In genomic region chr7:81918316-81918715, GRCm38 (mm10) we compare ENCODE assay signal across 29 mouse cellular contexts. TPM values are rescaled to one million over a fixed set of nuclear protein-coding genes. Genes with fewer than 3 reads are reported as not detected.
DNase-seq lines count a peak whose midpoint lies in the region; ATAC-seq lines count a peak whose summit lies in the region.
"Had no signal": no experiment of that assay in that cellular context is flagged by ENCODE, and none has a peak within 500 bp of the region (broad histone marks: within the 10 kb centered on the region; RNA-seq: fewer than 3 reads in every experiment).

No protein-coding gene starts in this region.

- ATAC-seq in cerebellum, adult (ENCODE audit: insufficient number of reproducible peaks, low FRiP score, low TSS enrichment): no peak
- ATAC-seq in limb, embryonic 11.5 days (ENCODE audit: insufficient number of reproducible peaks, low FRiP score, low TSS enrichment, low read depth): no peak; the same call in 1 of the 2 replicates
- no peak for ATAC-seq in CD4-positive, CD25-positive, alpha-beta regulatory T cell, adult 4 months
- ATAC-seq: activated CD4-positive, CD25-positive, alpha-beta regulatory T cell, adult 4 months; forebrain, postnatal 0 days; liver, postnatal 0 days; lung, postnatal 0 days had no signal

- H3K27me3 ChIP-seq in embryonic facial prominence, embryonic 10.5 days (replicated peaks; ENCODE audit: low read depth, poor library complexity, severe bottlenecking): no peaks in the 10 kb centered on the region
- H3K27me3 ChIP-seq in limb, embryonic 11.5 days (ENCODE audit: control insufficient read depth, insufficient read depth, low read length): no peaks in the 10 kb centered on the region
- H3K27me3 ChIP-seq: CH12.LX; limb, embryonic 12.5 days; stomach, embryonic 15.5 days had no signal

- H3K4me1 ChIP-seq in embryonic facial prominence, embryonic 10.5 days: peaks cover 6% of the 10 kb centered on the region
- peaks cover 5% of the 10 kb centered on the region for H3K4me1 ChIP-seq in limb, embryonic 11.5 days (ENCODE audit: control insufficient read depth, insufficient read depth, low read length)
- H3K4me1 ChIP-seq: stomach, embryonic 15.5 days had no signal

- 35% methylated on average over 5 of the region's 5 CpGs for WGBS in embryonic facial prominence, embryonic 10.5 days
- 18% methylated on average over 5 of the region's 5 CpGs for WGBS in limb, embryonic 11.5 days

- no peak overlapping the region for H3K9ac ChIP-seq in limb, embryonic 11.5 days (ENCODE audit: low read length)
- H3K9ac ChIP-seq: forebrain, postnatal 0 days; hindbrain, embryonic 14.5 days; limb, embryonic 12.5 days; liver, postnatal 0 days; stomach, embryonic 15.5 days had no signal

- H3K27ac ChIP-seq in embryonic facial prominence, embryonic 10.5 days (replicated peaks): no peak overlapping the region
- no peak overlapping the region for H3K27ac ChIP-seq in limb, embryonic 11.5 days (replicated peaks; ENCODE audit: low read depth, low read length)
- H3K27ac ChIP-seq: heart, adult 2 months; hindbrain, embryonic 14.5 days; kidney, postnatal 0 days; limb, embryonic 12.5 days; macrophage; stomach, embryonic 15.5 days had no signal

- H3K9me3 ChIP-seq in embryonic facial prominence, embryonic 10.5 days: no peaks in the 10 kb centered on the region
- H3K9me3 ChIP-seq in limb, embryonic 11.5 days (ENCODE audit: control insufficient read depth, low read length): no peaks in the 10 kb centered on the region
- H3K9me3 ChIP-seq: G1E; limb, embryonic 12.5 days; stomach, embryonic 15.5 days had no signal

- H3K36me3 ChIP-seq in embryonic facial prominence, embryonic 10.5 days (replicated peaks): peaks cover 6% of the 10 kb centered on the region
- no peaks in the 10 kb centered on the region for H3K36me3 ChIP-seq in limb, embryonic 11.5 days (ENCODE audit: control insufficient read depth, insufficient read depth, low read length)
- H3K36me3 ChIP-seq: G1E; stomach, embryonic 15.5 days had no signal

- DNase-seq in cerebellum, adult 9-11 months: peak; percentile 21
- peak; percentile 9 for DNase-seq in retina, postnatal 1 day
- no peak for DNase-seq in retina, embryonic 14.5 days (ENCODE audit: low spot score)
- DNase-seq in embryonic facial prominence, embryonic 10.5 days (ENCODE audit: low spot score): peak; percentile 30
- DNase-seq in limb, embryonic 11.5 days (ENCODE audit: low spot score): peak; percentile 44
- DNase-seq in urinary bladder, postnatal 4 days (ENCODE audit: low spot score in 2 of 2): no peak
- DNase-seq: adrenal gland, adult 8-10 months; forebrain, postnatal 0 days; gastrocnemius, postnatal 36 days; heart, adult 2 months; heart, postnatal 36 days; kidney, adult 2 months; liver, postnatal 0 days; right cerebral cortex, postnatal 4 days; thymus, adult 18-20 months; thymus, postnatal 36 days had no signal

- no peak overlapping the region for H3K4me3 ChIP-seq in embryonic facial prominence, embryonic 10.5 days
- H3K4me3 ChIP-seq in limb, embryonic 11.5 days (ENCODE audit: low read depth, low read length): no peak overlapping the region
- H3K4me3 ChIP-seq: heart, adult 2 months; limb, embryonic 12.5 days; stomach, embryonic 15.5 days had no signal

- H3K4me2 ChIP-seq in limb, embryonic 11.5 days (ENCODE audit: low read depth, severe bottlenecking): no peak overlapping the region
- H3K4me2 ChIP-seq: hindbrain, embryonic 14.5 days; limb, embryonic 12.5 days; liver, embryonic 11.5 days; midbrain, embryonic 11.5 days; stomach, embryonic 15.5 days had no signal

RNA-seq across cellular contexts. Expression of gene Hdgfl3, which starts 16.0 kb away (rescaled TPM):
- 23.6 and 27.5 TPM in 2 replicates for polyA plus RNA-seq in embryonic facial prominence, embryonic 10.5 days (2016; fragmentation: Nextera tagmentation; extraction: Ambion mirVana)
- polyA plus RNA-seq in limb, embryonic 11.5 days (2014; fragmentation: Nextera tagmentation; extraction: Ambion mirVana): 34.4 and 34.7 TPM in 2 replicates
- 1 to 10 TPM; 7.5 to 8.7 TPM for polyA plus RNA-seq in CD4-positive, CD25-positive, alpha-beta regulatory T cell, adult 4 months (2017; shearing (Covaris generic))
- polyA plus RNA-seq: G1E had no signal

RNA-seq across cellular contexts. Expression of gene Tm6sf1, which starts 59.5 kb away (rescaled TPM):
- polyA plus RNA-seq in embryonic facial prominence, embryonic 10.5 days (2016; fragmentation: Nextera tagmentation; extraction: Ambion mirVana): 10.7 and 12.2 TPM in 2 replicates
- 8.9 and 10.7 TPM in 2 replicates for polyA plus RNA-seq in limb, embryonic 11.5 days (2014; fragmentation: Nextera tagmentation; extraction: Ambion mirVana)
- polyA plus RNA-seq in CD4-positive, CD25-positive, alpha-beta regulatory T cell, adult 4 months (2017; shearing (Covaris generic)): 1 to 10 TPM; 8.6 to 8.8 TPM
- polyA plus RNA-seq: G1E had no signal

Comparison
In these comparisons a context has a peak if more than half of its experiments do, and no peak if none do; other contexts are left out.
1. DNase-seq: peak in cerebellum, adult 9-11 months (single experiment), retina, postnatal 1 day (single experiment), embryonic facial prominence, embryonic 10.5 days (single experiment) and limb, embryonic 11.5 days (single experiment); none in retina, embryonic 14.5 days (single experiment) and urinary bladder, postnatal 4 days (0 of 2).